Mouse (Mus musculus) large intestine, adult 2 months (tissue): ENCODE data around the gene Pml. TPM values are rescaled to one million over a fixed set of nuclear protein-coding genes. Genes with fewer than 3 reads are reported as not detected.

Source experiments
- DNase-seq: peaks from one replicate; pipeline ENCODE4 v3.0.0-alpha.2; 2012; ENCODE audit warnings: low read depth, low spot score
- WGBS: fragments of 180-500 bp; shearing (Covaris S2); methylation state at CpG from one replicate; pipeline ENCODE4 v1.1.7; 2018; 5-methylcytosine and 5-hydroxymethylcytosine counted together
- polyA plus RNA-seq: library from polyadenylated mRNA; depleted of rRNA; stranded (reverse); fragments of >200 nt; gene quantifications from 2 replicates; pipeline ENCODE4 v1.2.3, GENCODE M21; 2012; rRNA removed

Pml gene
- polyA plus RNA-seq = 35.1 and 43.9 TPM in 2 replicates

- WGBS = under 1% methylated on average over 16 of the region's 16 CpGs
- DNase-seq = peak; percentile 76
Measured at GRCm38 (mm10) chr9:58249592-58250192, at the start of gene Pml. Gene Pml, minus strand, starts transcription at chr9:58249786.

- 68% methylated on average over 4 of the region's 4 CpGs for WGBS
- no peak for DNase-seq
Measured at GRCm38 (mm10) chr9:58297961-58298477, 48.4 kb upstream of the Pml start.

GRCm38 (mm10) chr9:58297065-58297464 is 47.5 kb upstream of the Pml start:
- 62% methylated on average over 6 of the region's 6 CpGs for WGBS
- no peak for DNase-seq

DNA sequence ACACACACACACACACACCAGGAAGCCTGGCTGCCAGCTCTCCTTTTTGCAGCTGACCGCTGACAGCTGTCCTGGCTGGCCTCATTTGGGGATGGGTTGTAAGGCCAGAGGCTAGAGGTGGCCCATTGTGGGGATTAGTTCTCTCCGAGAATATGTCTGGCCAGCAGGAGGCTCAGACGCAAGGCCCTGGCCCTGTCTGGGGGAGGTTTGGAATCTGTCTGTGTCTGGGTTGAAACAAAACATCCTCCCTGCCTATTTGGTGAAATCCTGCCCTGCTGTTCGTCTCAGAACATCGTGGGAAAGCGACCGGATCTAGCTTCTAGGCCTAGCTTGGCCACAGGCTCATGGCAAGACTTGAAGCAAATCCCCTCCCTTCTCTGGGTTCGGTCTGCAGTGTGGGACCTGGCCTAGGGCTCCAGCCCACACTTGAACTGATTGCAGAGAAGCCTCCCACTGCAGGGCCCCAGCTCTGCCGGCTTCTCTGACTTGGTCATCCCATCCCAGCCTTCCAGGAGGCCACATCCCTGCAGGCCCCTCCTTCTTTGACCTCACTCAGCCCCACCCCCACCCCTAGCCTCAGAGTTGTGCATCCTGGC is 46.3 kb upstream of the Pml start:
- no peak for DNase-seq

GRCm38 (mm10) chr9:58295345-58295744 is 45.8 kb upstream of the Pml start:
- DNase-seq = no peak
- WGBS = 77% methylated on average over 3 of the region's 3 CpGs

More for the DNA sequence above, 46.3 kb upstream of the Pml start:
- 54% methylated on average over 9 of the region's 9 CpGs for WGBS

DNA sequence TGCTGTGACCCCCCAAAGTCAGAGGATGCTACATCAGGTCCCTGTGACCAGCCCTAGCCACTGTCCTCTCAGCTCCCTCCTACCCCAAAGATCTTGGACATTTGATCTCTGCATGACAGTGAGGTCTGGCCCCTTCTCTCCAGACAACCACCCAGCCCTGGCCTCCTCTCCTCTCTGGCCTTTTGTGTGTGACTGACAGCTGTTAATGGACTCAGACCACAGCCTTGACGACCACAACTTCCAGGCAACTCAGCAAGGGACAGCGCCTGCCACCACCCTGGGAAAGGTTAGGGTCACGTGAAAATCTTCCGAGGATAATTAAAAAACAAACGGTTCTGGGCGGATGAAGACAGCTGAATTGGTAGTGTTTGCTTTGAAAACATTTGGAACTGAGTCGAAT is 44.9 kb upstream of the Pml start:
- no peak for DNase-seq
- WGBS = 36% methylated on average over 7 of the region's 7 CpGs

DNA sequence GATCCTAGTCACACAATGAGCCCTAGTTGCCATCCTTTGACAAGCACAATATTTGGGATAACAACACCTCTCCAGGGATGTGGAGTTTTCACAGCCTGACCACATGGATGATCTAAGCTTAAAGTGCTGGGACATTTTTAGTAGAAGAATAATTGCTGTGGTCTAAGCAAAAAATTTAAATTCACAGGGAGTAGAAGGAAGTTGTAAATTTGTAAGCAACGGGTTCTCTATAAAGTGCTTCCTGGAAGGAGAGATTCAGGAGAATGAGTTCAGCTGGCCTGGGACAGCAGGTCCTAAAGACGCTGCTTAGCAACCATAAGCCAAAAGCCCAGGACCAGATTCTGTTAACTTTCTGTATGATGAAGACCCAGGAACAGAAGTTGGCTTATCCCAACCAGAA is 40.3 kb upstream of the Pml start:
- WGBS = 38% methylated on average over 2 of the region's 2 CpGs
- DNase-seq = no peak

- DNase-seq = no peak
- 86% methylated on average over 1 of the region's 1 CpGs for WGBS
Measured at GRCm38 (mm10) chr9:58289090-58289489, 39.5 kb upstream of the Pml start.

GRCm38 (mm10) chr9:58283431-58283830 is 33.8 kb upstream of the Pml start:
- 15% methylated on average over 7 of the region's 7 CpGs for WGBS

DNA sequence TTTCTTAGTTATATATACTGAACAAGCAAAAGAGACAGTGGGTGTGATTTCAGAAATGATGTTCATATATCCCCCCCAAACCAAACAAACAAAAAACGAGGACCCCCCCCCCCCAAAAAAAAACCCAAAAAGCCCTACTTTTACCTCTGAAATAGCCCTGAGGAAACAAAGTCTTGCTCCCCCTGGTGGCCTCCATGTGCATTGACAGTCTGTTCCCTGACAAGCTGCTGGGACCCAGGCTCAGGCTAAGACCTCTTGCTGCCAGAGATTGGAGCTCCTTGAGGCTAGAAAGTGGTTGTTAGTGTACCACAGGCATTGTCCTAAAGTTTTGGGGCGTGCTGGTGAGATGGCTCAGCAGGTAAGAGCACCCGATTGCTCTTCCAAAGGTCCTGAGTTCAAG is 32.0 kb upstream of the Pml start:
- WGBS = 55% methylated on average over 3 of the region's 3 CpGs
- no peak for DNase-seq

More at GRCm38 (mm10) chr9:58283431-58283830, 33.8 kb upstream of the Pml start:
- no peak for DNase-seq

GRCm38 (mm10) chr9:58280259-58281109 is 30.9 kb upstream of the Pml start:
- WGBS = 34% methylated on average over 9 of the region's 9 CpGs
- DNase-seq = peak; percentile 87

DNA sequence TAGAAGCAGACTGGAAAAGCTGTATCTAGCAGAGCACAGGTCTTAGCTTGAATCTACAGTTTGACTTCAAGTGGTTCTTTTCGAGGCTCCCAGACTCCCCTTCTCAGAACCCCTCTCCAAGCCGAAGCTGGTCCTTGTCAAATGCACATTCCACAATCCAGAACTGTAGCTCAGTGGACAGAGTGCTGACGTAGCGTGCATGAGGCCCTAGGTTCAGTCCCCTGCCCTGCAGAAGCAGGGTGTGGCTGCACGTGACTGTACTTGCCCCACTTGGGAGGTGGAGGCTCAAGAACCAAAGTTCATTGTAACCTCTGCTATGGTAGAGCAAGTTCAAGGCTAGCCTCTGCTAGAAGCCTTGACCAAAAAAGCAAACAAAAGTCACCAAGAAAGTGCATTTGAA is 30.2 kb upstream of the Pml start:
- 31% methylated on average over 5 of the region's 5 CpGs for WGBS
- DNase-seq = no peak

DNA sequence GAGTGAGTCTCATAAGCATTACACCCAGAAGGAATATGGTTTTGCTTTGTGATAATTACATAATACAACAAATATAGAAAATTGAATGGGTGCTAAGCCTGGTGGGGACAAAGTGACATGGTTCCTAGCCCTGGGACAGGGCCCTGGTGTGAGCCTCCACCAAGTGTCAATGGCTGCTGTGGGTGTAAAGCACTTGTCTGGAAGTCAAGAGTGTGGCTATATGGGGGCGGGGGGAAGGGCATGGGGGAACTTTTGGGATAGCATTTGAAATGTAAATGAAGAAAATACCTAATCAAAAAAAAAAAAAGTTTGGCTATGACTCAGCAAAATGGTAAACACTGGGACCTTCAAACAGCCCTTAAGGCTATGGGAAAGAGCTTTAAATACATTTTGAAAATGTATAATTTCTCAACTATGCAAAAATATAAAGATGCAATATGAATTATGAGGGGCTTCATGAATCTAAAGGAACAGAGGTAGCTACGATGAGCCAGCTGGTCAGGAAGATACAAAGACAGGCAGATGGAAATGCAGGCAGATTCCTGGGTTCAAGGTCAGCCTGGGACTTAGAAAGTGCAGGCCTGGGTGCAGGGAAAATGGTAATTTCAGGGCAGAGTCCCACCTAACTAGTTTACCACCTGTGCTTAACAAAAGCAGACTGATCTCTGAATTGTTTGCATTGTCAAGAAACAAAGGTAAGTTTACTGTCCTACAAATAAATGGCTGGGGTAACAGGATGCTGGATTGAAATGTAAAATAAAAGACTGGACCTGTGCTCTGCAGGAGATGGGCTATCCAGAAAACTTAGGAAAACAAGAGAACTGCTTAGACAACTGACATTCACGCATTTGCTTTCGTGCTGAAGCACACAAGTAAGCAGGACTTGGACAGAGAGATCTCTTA is 29.5 kb upstream of the Pml start:
- no peak for DNase-seq
- WGBS = 81% methylated on average over 4 of the region's 4 CpGs

DNA sequence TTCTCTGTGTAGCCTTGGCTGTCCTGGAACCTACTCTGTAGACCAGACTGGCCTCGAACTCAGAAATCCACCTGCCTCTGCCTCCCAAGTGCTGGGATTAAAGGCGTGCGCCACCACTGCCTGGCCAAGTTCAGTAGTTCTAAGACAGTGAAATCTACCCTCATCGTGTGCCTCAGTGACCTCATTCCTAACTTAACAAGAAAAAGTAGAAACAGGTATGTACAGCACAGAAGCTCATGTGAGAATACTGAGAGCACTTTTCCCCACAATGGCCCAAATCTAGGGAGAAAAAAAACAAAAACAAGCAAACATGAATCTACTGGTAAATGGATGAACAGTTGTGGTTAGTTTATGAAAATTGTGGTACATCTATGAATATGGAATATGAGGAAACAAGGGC is 28.7 kb upstream of the Pml start:
- DNase-seq = no peak
- WGBS = 89% methylated on average over 4 of the region's 4 CpGs

DNA sequence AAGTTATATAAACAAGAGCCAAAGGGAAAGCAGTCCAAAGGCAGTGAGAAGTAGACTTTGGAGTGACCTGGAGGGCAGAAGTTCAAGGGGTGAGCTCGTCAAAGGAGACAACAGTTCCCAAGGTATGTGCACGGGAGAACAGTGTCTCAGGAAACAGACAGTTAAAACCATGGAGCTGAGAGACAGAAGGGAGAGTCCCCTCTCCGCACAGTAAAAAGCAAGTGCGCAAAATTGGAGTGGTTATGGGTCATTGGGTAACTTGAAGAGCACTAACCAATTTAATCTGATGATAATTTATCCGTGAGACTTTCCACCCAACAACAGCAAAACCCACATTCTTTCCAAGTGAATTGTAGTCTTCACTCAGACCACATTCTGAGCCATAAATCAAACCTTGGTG is 26.8 kb upstream of the Pml start:
- 68% methylated on average over 5 of the region's 5 CpGs for WGBS
- no peak for DNase-seq

DNA sequence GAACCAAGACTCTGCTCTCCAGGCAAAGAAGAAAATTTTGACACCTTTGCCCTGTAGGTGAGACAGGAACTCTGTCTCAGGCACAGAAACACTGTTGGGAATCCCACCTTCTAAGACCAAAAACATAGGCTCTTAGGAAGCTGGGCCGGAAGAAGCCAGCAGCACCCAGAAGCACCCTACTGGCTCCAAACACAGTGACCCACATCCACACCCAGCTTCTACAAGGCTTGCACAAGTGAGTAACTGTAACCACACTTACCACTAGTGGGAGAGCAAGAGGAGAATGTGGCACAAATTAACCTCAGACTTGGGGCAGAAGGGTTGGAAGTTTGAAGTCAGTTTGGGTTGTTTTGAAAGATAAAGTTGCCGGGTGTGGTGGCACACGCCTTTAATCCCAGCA is 26.2 kb upstream of the Pml start:
- WGBS = 74% methylated on average over 3 of the region's 3 CpGs
- DNase-seq = no peak

- 36% methylated on average over 8 of the region's 8 CpGs for WGBS
- DNase-seq = no peak
Measured at GRCm38 (mm10) chr9:58275115-58275774, 25.7 kb upstream of the Pml start.

DNA sequence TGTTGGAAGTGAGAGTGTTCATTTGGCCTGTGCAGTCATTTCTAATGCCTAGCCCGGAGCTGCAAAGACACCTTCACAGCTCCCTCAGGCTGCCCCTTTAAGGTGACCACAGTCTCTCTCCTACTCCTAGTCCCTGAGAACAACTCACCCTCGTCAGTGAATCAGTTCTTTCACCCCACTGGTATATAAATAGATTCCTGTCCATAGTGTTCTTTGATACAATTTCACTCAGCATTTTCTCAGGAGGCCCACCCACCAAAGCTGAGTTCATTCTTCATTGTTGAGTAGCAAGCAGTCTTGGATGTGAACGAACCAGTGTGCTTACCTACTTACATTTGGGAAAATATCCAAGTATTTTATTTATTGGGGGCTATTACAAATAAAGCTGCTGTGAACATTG is 25.0 kb upstream of the Pml start:
- WGBS = 52% methylated on average over 3 of the region's 3 CpGs
- no peak for DNase-seq

GRCm38 (mm10) chr9:58274101-58274604 is 24.6 kb upstream of the Pml start:
- 82% methylated on average over 7 of the region's 7 CpGs for WGBS
- DNase-seq = no peak
